Mouse (Mus musculus) kidney, adult 8-10 months (tissue): Measurements from ENCODE around the gene Sept4.

Experiments
- DNase-seq, 2 experiments: peaks; one replicate each; pipeline ENCODE4 v3.0.0; 2022

Sept4 gene

GRCm38 (mm10) chr11:87568255-87568953 lies at the start of gene Sept4:
TSS of gene Sept4 (plus strand) at chr11:87568903.
- no peak for DNase-seq

GRCm38 (mm10) chr11:87519260-87519659 lies 49.4 kb upstream of the Sept4 start:
- DNase-seq, result peak; percentile 13 to 15

GRCm38 (mm10) chr11:87523466-87523865 lies 45.2 kb upstream of the Sept4 start:
- DNase-seq, result no peak

GRCm38 (mm10) chr11:87523967-87524366 lies 44.7 kb upstream of the Sept4 start:
- DNase-seq, result no peak

- DNase-seq, result no peak
These were observed 43.9 kb upstream of the Sept4 start for GRCm38 (mm10) chr11:87524780-87525179.

- no peak for DNase-seq
These were observed 41.3 kb upstream of the Sept4 start for GRCm38 (mm10) chr11:87527364-87527763.

GRCm38 (mm10) chr11:87527990-87528389 lies 40.7 kb upstream of the Sept4 start:
- no peak for DNase-seq

- DNase-seq, result no peak
These were observed 37.0 kb upstream of the Sept4 start for GRCm38 (mm10) chr11:87531695-87532094.

GRCm38 (mm10) chr11:87542285-87542684 lies 26.4 kb upstream of the Sept4 start:
- no peak for DNase-seq

- DNase-seq, result no peak
These were observed 25.8 kb upstream of the Sept4 start for GRCm38 (mm10) chr11:87542906-87543305.

GRCm38 (mm10) chr11:87553342-87553741 lies 15.4 kb upstream of the Sept4 start:
- no peak for DNase-seq

- no peak for DNase-seq
These were observed 14.3 kb upstream of the Sept4 start for GRCm38 (mm10) chr11:87554386-87554785.

GRCm38 (mm10) chr11:87555106-87555703 lies 13.5 kb upstream of the Sept4 start:
- no peak for DNase-seq

- no peak for DNase-seq
These were observed 7.5 kb upstream of the Sept4 start for GRCm38 (mm10) chr11:87561208-87561607.

GRCm38 (mm10) chr11:87566501-87566900 lies 2.2 kb upstream of the Sept4 start, which contains the start of gene Gm11492:
TSS of gene Gm11492 (plus strand) at chr11:87566653.
- no peak for DNase-seq

- no peak for DNase-seq
These were observed 2.0 kb downstream of the Sept4 start for GRCm38 (mm10) chr11:87570743-87571142.

- DNase-seq, result no peak
These were observed 2.8 kb downstream of the Sept4 start for GRCm38 (mm10) chr11:87571361-87571950.

- no peak for DNase-seq
These were observed 5.0 kb downstream of the Sept4 start for GRCm38 (mm10) chr11:87573751-87574150.

GRCm38 (mm10) chr11:87574520-87575180 lies 5.9 kb downstream of the Sept4 start:
- no peak for DNase-seq

- peak in 1 of 2 experiments; percentile 69 for DNase-seq
These were observed 9.0 kb downstream of the Sept4 start for GRCm38 (mm10) chr11:87577601-87578248.

GRCm38 (mm10) chr11:87578249-87578962 lies 9.7 kb downstream of the Sept4 start:
- DNase-seq, result peak in 1 of 2 experiments; percentile 62

- DNase-seq, result no peak
These were observed 10.4 kb downstream of the Sept4 start for GRCm38 (mm10) chr11:87578963-87579601.
